Mouse (Mus musculus) 416B (cell line): ENCODE data around the gene Hspbp1.
A peak's percentile ranks its signal among the peaks of the same experiment; 100 is the strongest.

Source experiments
- DNase-seq: peaks from one replicate; pipeline ENCODE4 v3.0.0; 2011; ENCODE audit warnings: low read depth

Gene Hspbp1

GRCm38 (mm10) chr7:4631031-4631430 is 53.8 kb downstream of the Hspbp1 start, which contains the start of gene Tmem86b:
TSS of gene Tmem86b (minus strand) at chr7:4631422.
- DNase-seq, result no peak

GRCm38 (mm10) chr7:4630198-4630597 is 54.7 kb downstream of the Hspbp1 start:
- peak; percentile 88 for DNase-seq

DNA sequence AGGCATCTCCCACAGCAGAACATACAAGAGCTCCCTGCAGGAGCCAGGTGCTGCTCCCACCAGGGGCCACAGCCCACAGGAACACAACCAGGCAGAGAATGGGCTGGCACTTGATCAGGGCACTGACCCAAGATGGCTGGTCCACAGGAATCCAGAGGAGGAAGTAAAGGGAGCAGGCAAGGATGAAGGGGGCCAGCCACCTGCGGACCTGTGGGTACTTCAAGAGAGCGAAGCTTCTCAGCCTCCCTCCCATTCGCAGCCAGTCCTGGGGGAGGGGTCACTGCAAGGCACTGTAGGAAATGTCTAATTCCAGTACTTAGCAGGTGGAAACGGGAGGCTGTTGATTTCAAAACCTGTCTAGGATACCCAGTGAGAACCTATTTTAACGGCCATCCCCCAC is 55.3 kb downstream of the Hspbp1 start:
- DNase-seq, result no peak

GRCm38 (mm10) chr7:4625928-4626327 is 58.9 kb downstream of the Hspbp1 start:
- peak; percentile 34 for DNase-seq

GRCm38 (mm10) chr7:4624343-4624742 is 60.5 kb downstream of the Hspbp1 start:
- peak; percentile 26 for DNase-seq

DNA sequence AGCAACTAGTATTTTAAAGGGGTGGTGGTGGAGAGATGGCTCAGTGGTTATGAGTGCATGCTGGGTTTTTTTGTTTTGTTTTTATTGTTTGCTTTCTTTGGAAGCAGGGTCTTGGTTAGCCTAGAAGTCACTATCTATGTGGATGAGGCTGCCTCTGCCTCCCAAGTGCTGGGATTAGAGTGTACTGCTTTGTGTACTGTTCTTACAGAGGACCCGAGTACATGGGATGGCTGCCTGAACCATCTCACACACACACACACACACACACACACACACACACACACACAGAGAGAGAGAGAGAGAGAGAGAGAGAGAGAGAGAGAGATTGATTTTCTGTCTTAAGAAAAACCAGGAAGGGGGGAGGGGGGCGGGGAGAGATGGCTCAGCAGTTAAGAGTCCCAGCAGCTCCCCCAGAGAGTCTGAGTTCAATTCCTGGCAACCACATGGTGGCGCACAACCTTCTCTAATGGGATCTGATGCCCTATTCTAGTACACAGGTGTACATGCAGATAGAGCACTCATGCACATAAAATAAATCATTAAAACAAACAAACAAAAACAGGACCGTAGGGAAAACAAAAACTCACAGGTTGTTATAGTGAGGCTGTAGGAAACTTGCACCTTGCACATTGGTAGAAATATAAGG is 61.2 kb downstream of the Hspbp1 start:
- peak; percentile 71 for DNase-seq

DNA sequence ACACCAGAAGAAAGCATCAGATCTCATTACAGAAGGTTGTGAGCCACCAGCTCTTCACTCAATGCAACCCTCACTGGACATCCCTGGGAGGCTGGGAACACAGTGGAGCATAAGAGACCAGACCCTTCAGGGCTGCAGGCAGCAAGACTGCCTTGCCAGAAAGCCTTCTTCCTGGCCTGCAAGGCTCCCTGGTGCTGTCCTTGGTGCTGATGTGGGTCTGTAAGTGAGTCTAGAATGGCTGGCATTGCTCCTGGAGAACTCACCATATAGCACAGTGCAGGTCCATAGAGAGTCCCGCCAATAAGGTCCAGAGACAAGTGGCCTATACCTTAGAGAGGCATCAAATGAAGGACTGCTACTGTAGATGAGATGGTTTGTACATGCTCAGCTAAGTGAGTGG is 64.9 kb downstream of the Hspbp1 start:
- peak; percentile 77 for DNase-seq

DNA sequence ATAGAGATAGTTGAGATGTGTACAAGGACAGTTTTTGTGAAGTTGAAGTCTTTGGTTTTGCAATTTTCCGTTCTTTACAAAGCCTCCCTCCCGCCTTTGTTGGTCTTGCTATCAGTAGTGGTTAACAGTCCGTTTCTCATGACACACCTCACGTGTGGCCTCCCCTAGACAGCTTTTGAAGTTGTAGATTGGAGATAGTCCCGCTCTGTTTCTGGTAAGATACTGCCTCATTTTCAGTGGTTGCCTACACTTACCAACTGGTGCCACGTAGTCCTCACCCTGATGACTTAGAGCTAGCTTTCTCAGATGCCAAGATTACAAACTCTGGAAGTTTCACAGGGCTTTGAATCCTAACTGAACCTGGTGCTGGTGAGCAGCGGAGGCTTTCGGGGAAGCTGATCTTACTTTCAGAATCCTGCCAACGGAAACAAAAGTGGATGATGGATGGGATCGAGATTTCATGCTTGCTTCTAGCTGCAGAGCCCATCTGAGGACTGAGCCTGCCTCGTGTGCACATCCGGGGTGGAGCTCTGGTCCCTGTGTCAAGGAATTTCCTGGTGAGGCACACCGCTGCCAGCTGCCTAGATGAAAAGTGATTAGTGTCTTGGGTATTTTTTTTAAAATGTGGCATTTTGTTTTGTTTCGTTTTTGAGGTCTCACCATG is 71.0 kb downstream of the Hspbp1 start:
- DNase-seq, result peak; percentile 47

GRCm38 (mm10) chr7:4612956-4613355 is 71.9 kb downstream of the Hspbp1 start:
- DNase-seq, result no peak

DNA sequence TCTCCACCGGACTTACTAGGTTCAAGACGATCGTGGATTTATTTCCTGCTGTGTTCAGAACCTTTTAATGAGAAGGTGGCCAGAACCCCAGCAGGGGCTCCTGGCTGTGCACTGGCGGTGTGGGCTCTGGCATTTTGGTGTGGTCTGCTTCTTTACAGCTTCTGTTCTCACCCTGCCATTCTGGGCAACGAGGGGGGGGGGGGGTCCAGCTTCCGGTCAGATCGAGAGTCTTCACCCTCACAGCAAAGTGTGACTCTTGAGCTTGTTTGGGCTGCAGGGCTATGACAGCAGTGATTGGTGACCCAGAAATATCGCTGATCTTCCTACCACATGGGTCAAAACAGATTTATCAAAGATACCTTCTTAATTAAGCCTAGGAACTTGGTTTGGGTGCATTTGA is 72.5 kb downstream of the Hspbp1 start:
- no peak for DNase-seq

GRCm38 (mm10) chr7:4611921-4612341 is 72.9 kb downstream of the Hspbp1 start:
- no peak for DNase-seq

DNA sequence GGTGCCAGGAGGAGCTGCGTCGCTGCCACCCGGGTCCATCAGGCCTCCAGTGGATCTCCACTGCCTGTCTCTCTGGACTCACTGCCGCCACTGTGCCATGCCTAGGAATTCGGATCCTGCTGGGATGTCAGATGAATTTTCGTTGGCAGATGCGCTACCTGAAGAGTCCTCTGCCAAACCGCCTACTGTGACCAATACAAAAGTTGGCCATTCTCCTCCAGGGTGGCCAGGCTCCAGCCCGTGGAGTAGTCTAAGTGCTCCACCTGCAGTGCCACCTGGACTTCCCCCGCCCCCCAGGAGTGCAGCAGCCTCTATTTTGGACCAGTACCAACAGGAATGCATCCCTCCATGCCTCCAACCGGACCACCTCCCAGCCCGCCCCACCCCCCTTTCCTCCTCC is 73.4 kb downstream of the Hspbp1 start:
- DNase-seq, result no peak
